Mouse (Mus musculus) E14TG2a.4 (cell line): ENCODE measurements at regions not wholly inside any gene's neighbourhood (a gene's known extent, or its start where the extent isn't known, plus 50 kb on each side); places are given as distances from the start of the nearest gene placed in this dataset.

Source experiments
- CTCF ChIP-seq: conservative IDR thresholded peaks from 2 replicates; pipeline ENCODE4 v1.5.1; 2014; ENCODE audit warnings: low read length
- NANOG ChIP-seq: IDR thresholded peaks from 2 replicates; pipeline ENCODE4 v1.6.1; 2014; ENCODE audit warnings: borderline replicate concordance, low read length, mixed read lengths
- POU5F1 ChIP-seq: IDR thresholded peaks from 2 replicates; pipeline ENCODE4 v1.6.1; 2014; ENCODE audit warnings: low read length, borderline replicate concordance

- TF ChIP-seq CTCF = no peak
- no peak for TF ChIP-seq NANOG
- no peak for TF ChIP-seq POU5F1
Observed at GRCm38 (mm10) chr9:83273361-83273975, 127.0 kb upstream of the Hmgn3 start.
